In the genomic region with DNA sequence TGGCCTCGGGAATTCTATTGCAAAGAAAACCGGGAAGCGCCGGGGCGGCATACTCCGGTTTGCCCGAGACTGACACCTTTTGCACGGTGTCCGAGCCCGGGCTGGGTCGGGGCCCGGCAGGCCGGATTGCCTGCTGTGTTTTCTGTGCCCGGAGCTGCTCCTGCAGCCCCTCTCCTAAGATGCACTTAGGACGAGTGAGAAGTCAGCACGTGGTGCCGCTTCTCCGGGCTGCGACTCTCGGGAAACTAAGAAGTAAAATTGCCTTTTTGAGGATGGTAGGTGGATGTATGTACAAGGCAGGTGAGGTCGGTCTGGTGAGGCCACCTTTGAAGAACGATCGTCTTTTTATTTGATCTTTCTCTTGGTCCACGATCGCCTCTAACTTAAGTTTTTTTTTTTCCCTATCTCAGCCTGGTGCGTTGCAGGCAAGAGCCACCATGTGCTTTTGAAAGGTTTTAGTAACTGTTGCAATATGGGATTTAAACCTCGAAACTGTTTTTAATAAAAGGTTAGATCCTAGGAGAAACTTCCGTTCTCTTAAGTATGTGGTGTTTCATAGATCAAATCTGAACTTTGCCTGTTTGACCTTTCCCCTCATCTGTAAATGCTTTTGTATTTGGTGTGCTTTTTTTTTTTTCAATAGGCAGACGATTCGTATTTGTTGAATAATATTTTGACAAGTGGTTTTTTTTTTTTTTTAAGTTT, we compare ENCODE assay signal across 8 mouse cellular contexts. TPM values are rescaled to one million over a fixed set of nuclear protein-coding genes. Genes with fewer than 3 reads are reported as not detected.
DNase-seq lines count a peak whose midpoint lies in the region; ATAC-seq and TF ChIP-seq lines count a peak whose summit lies in the region.

No protein-coding gene starts in this region.

- H3K36me3 ChIP-seq in heart, embryonic 15.5 days = no peaks in the 10 kb centered on the region
- peaks cover 3% of the 10 kb centered on the region; the same call in 1 of the 2 replicates for H3K36me3 ChIP-seq in ES-E14 (ENCODE audit: control insufficient read depth, insufficient read depth, low read length, poor library complexity, severe bottlenecking)
- no peaks in the 10 kb centered on the region for H3K36me3 ChIP-seq in midbrain, embryonic 12.5 days

- peak overlapping the region; percentile 91 for H3K9ac ChIP-seq in heart, embryonic 15.5 days
- peak overlapping the region; percentile 95 for H3K9ac ChIP-seq in ES-E14 (ENCODE audit: insufficient read depth, low read depth, low read length, poor library complexity, severe bottlenecking)
- peak overlapping the region; percentile 89 for H3K9ac ChIP-seq in midbrain, embryonic 12.5 days (replicated peaks)

- H3K4me1 ChIP-seq in heart, embryonic 15.5 days (replicated peaks) = peaks cover 56% of the 10 kb centered on the region
- H3K4me1 ChIP-seq in ES-E14 (ENCODE audit: control insufficient read depth in 2 of 2, insufficient read depth in 2 of 2, low read length in 2 of 2, poor library complexity in 1 of 2) = peaks cover 6 to 21% of the 10 kb centered on the region in 2 experiments
- H3K4me1 ChIP-seq in midbrain, embryonic 12.5 days = peaks cover 47% of the 10 kb centered on the region

- peak overlapping the region; percentile 94 for H3K27ac ChIP-seq in heart, embryonic 15.5 days
- H3K27ac ChIP-seq in ES-E14 (ENCODE audit: insufficient read depth, low read depth, low read length, poor library complexity, severe bottlenecking) = peak overlapping the region; percentile 77; the same call in 1 of the 2 replicates
- peak overlapping the region; percentile 92 for H3K27ac ChIP-seq in midbrain, embryonic 12.5 days (replicated peaks)

- intact Hi-C loops in heart, postnatal 14 days (cut with DNase I) = no loop called here

- peak overlapping the region; percentile 86 for H3K4me3 ChIP-seq in heart, embryonic 15.5 days
- peak overlapping the region; percentile 88 for H3K4me3 ChIP-seq in ES-E14 (ENCODE audit: insufficient read depth in 1 of 2, low read depth in 1 of 2, low read length in 2 of 2, poor library complexity in 1 of 2, severe bottlenecking in 1 of 2)
- H3K4me3 ChIP-seq in midbrain, embryonic 12.5 days = peak overlapping the region; percentile 77

- WGBS in heart, embryonic 15.5 days = 2% methylated on average over 30 of the region's 30 CpGs
- WGBS in midbrain, embryonic 12.5 days = under 1% methylated on average over 30 of the region's 30 CpGs

- no peak for DNase-seq in heart, postnatal 14 days
- DNase-seq in ES-E14 (ENCODE audit: low read depth, low spot score) = no peak
- DNase-seq in forelimb bud, embryonic 11.5 days (ENCODE audit: low read depth, low spot score) = peak; percentile 35
- DNase-seq in cerebellum, postnatal 25 days = no peak
- DNase-seq in thymus, postnatal 10 days (ENCODE audit: low spot score in 2 of 2) = no peak
- DNase-seq in cerebellum, adult 9-11 months = no peak

- H3K9me3 ChIP-seq in heart, embryonic 15.5 days (replicated peaks) = no peaks in the 10 kb centered on the region
- no peaks in the 10 kb centered on the region for H3K9me3 ChIP-seq in ES-E14 (ENCODE audit: control insufficient read depth, insufficient read depth, low read depth, low read length)
- H3K9me3 ChIP-seq in midbrain, embryonic 12.5 days = no peaks in the 10 kb centered on the region

- in situ Hi-C loops in ES-E14 (cut with MboI; ENCODE audit: low sequenced_read_pairs in 2 of 2, unreplicated experiment in 2 of 2) = no loop called here

- ATAC-seq in heart, embryonic 15.5 days (replicated peaks; ENCODE audit: insufficient number of reproducible peaks, insufficient read depth, low FRiP score, low read depth) = peak; percentile 52
- ATAC-seq in midbrain, embryonic 12.5 days (ENCODE audit: low FRiP score, low read depth) = peak; percentile 70

- H3K4me2 ChIP-seq in heart, embryonic 15.5 days = peak overlapping the region; percentile 98
- H3K4me2 ChIP-seq in midbrain, embryonic 12.5 days (replicated peaks) = peak overlapping the region; percentile 77

- H3K27me3 ChIP-seq in heart, embryonic 15.5 days = no peaks in the 10 kb centered on the region
- peaks cover 4% of the 10 kb centered on the region for H3K27me3 ChIP-seq in midbrain, embryonic 12.5 days

TF ChIP-seq in ES-E14, 5 proteins besides CTCF, POLR2A, EP300 and RAD21:
- TF ChIP-seq ZNF384 (IDR thresholded peaks at IDR 0.05; ENCODE audit: low read depth, low read length) (no peak; the same call in 1 of the 2 replicates), CHD2 (IDR thresholded peaks at IDR 0.05; ENCODE audit: low read depth, low read length) (no peak), HCFC1 (IDR thresholded peaks at IDR 0.05; ENCODE audit: borderline replicate concordance, insufficient read depth, low read length) (no peak), ZC3H11A (IDR thresholded peaks at IDR 0.05; ENCODE audit: borderline replicate concordance, low read depth, low read length) (no peak), MAFK (IDR thresholded peaks at IDR 0.05; ENCODE audit: insufficient read depth, low read depth, low read length) (no peak)

RNA-seq across cellular contexts. Expression of a gene that starts 0.8 kb away (rescaled TPM):
- 2.2 TPM in 1 of 2 replicates, not detected in the other for polyA plus RNA-seq in heart, embryonic 15.5 days (2015; fragmentation: Nextera tagmentation; extraction: Ambion mirVana)
- under 1 TPM in 1 of 2 experiments, not detected in 1; 0.24 TPM for total RNA-seq in heart, postnatal 14 days (2021)
- total RNA-seq in ES-E14 (2012; rRNA removed) = 27.0 and 34.8 TPM in 2 replicates
- polyA plus RNA-seq in midbrain, embryonic 12.5 days (2016; fragmentation: Nextera tagmentation; extraction: Ambion mirVana) = 1.2 TPM in 1 of 2 replicates, not detected in the other

RNA-seq across cellular contexts. Expression of a gene that starts 1.2 kb away (rescaled TPM):
- 72.3 and 96.3 TPM in 2 replicates for polyA plus RNA-seq in heart, embryonic 15.5 days (2015; fragmentation: Nextera tagmentation; extraction: Ambion mirVana)
- total RNA-seq in heart, postnatal 14 days (2021) = 10 to 100 TPM; 48.1 to 49.2 TPM
- 201 and 211 TPM in 2 replicates for total RNA-seq in ES-E14 (2012; rRNA removed)
- polyA plus RNA-seq in midbrain, embryonic 12.5 days (2016; fragmentation: Nextera tagmentation; extraction: Ambion mirVana) = 147 and 149 TPM in 2 replicates

RNA-seq across cellular contexts. Expression of a gene that starts 49.3 kb away (rescaled TPM):
- polyA plus RNA-seq in heart, embryonic 15.5 days (2015; fragmentation: Nextera tagmentation; extraction: Ambion mirVana) = 9.1 and 10.3 TPM in 2 replicates
- total RNA-seq in heart, postnatal 14 days (2021) = 1 to 10 TPM; 3.7 TPM
- 3.2 and 3.6 TPM in 2 replicates for total RNA-seq in ES-E14 (2012; rRNA removed)
- 13.1 and 14.7 TPM in 2 replicates for polyA plus RNA-seq in midbrain, embryonic 12.5 days (2016; fragmentation: Nextera tagmentation; extraction: Ambion mirVana)

Comparison
In these comparisons a context has a peak if more than half of its experiments do, and no peak if none do; other contexts are left out.
1. RNA of a gene that starts 0.8 kb away (total RNA-seq): 27.0 to 34.8 TPM in ES-E14; 0.24 TPM in heart, postnatal 14 days; every median in the first group is over 10 times any median in the second.
2. Peak in every context shown above with its lines, with median percentiles within 50 percentile points of each other: H3K27ac ChIP-seq, H3K4me3 ChIP-seq and H3K9ac ChIP-seq.